Mouse (Mus musculus) embryonic facial prominence, embryonic 15.5 days (tissue): Measurements from ENCODE around the gene Slc27a5. TPM values are rescaled to one million over a fixed set of nuclear protein-coding genes. Genes with fewer than 3 reads are reported as not detected.

Experiments used
- ATAC-seq: fragments of 200-750 bp; cut with Nextera tagmentation; 2 replicates; pipeline ENCODE4 v1.8.0; 2017; ENCODE audit warnings: low read depth, moderate TSS enrichment; ENCODE audit not compliant: insufficient number of reproducible peaks, low FRiP score, low TSS enrichment
- H3K27ac ChIP-seq: fragments of 300-500 bp; sonication (generic); replicated peaks from 2 replicates; pipeline ENCODE4 v1.5.1; 2015; ENCODE audit warnings: mild to moderate bottlenecking, inconsistent platforms
- H3K27me3 ChIP-seq: fragments of 300-500 bp; sonication (generic); 2 replicates; pipeline ENCODE4 v1.6.1; 2015; ENCODE audit warnings: inconsistent platforms
- H3K36me3 ChIP-seq: fragments of 300-500 bp; sonication (generic); 2 replicates; pipeline ENCODE4 v1.6.1; 2015; ENCODE audit warnings: mild to moderate bottlenecking, inconsistent platforms
- H3K4me1 ChIP-seq: fragments of 300-500 bp; sonication (generic); 2 replicates; pipeline ENCODE4 v1.6.1; 2015; ENCODE audit warnings: inconsistent platforms
- H3K4me2 ChIP-seq: fragments of 300-500 bp; sonication (generic); replicated peaks from 2 replicates; pipeline ENCODE4 v1.6.1; 2015; ENCODE audit warnings: mild to moderate bottlenecking, inconsistent platforms
- H3K4me3 ChIP-seq: fragments of 300-500 bp; sonication (generic); replicated peaks from 2 replicates; pipeline ENCODE4 v1.5.1; 2015; ENCODE audit warnings: mild to moderate bottlenecking, inconsistent platforms
- H3K9ac ChIP-seq: fragments of 300-500 bp; sonication (generic); 2 replicates; pipeline ENCODE4 v1.6.1; 2015; ENCODE audit warnings: inconsistent platforms
- H3K9me3 ChIP-seq: fragments of 300-500 bp; sonication (generic); replicated peaks from 2 replicates; pipeline ENCODE4 v1.6.1; 2016; ENCODE audit warnings: inconsistent platforms
- WGBS: fragments of 180-500 bp; shearing (Covaris S2); methylation state at CpG from one replicate; pipeline ENCODE4 v1.1.7; 2015; 5-methylcytosine and 5-hydroxymethylcytosine counted together
- polyA plus RNA-seq: library from polyadenylated mRNA; unstranded; fragments of >200 nt; fragmentation: Nextera tagmentation; extraction: Ambion mirVana; gene quantifications from 2 replicates; pipeline ENCODE4 v1.2.1, GENCODE M21; 2015

Gene Slc27a5
- polyA plus RNA-seq, 1 experiment from 2014 or later: 0.20 TPM

DNA sequence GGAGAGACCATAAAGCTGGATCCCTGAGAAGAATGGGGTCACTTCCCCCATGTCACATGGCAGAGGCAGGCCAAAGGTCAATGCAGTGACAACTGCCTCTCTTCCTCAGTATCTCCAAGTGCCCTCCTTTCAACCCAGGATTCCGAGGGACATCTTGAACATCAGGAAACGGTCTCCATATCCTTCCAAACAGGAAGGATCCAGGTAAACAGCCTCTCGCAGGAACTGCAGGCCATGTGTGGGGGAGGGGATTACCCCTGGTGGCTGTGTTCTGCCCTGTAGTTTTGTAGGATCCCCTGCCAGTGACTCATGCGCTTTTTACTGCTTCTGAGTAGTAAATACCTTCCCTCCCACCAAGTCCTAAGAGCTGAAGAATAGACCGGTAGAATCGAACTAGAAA is 18.2 kb downstream of the Slc27a5 start:
- Histone ChIP-seq H3K9me3 (no peaks in the 10 kb centered on the region), H3K4me3 (no peak overlapping the region), H3K27ac (no peak overlapping the region), H3K4me2 (no peak overlapping the region), H3K4me1 (peaks cover 15% of the 10 kb centered on the region), H3K36me3 (no peaks in the 10 kb centered on the region), H3K9ac (no peak overlapping the region), H3K27me3 (no peaks in the 10 kb centered on the region)
- ATAC-seq: no peak
- WGBS: 77% methylated on average over 6 of the region's 6 CpGs

- WGBS: 83% methylated on average over 18 of the region's 18 CpGs
- ATAC-seq: no peak
Measured at GRCm38 (mm10) chr7:12978931-12979722, 18.9 kb downstream of the Slc27a5 start.

DNA sequence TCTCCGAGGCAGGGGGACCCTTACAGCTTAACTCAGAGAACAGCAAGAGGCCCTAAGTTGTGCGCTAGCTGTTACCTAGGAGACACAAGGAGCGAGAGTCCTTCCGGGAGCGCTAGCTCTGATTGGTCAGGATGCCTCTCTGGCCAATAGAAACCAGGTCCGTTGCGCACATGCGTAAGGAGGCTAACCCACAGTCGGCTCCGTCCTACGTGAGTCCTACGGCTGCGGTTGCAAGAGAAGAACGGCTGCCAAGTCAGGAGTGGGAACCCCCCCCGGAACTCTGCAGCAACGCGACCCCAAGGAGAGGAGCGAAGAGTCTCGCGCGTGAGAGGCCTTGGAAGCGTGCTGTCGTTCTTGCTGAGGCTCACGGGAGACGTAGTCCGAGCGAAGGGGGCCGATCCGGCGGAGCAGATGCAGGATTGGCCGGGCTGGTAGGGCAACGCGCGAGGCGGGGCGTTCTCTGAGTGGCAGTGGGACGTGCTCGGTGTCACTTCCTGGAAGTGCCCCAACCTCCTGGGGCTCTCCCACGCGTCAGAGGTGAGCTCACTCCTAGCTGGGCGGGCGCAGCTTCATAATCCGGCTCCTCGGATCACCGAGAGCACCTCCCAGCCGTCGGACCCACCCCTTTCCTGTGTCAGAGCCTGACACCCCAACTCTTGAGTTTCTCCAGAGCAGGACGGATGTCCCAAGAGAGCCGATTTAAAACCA is 20.2 kb downstream of the Slc27a5 start, which contains the start of gene Zfp446:
Gene Zfp446, plus strand, starts transcription at position 167 of the 708 bp plus-strand sequence.
- Histone ChIP-seq H3K27me3 (no peaks in the 10 kb centered on the region), H3K4me1 (peaks cover 15% of the 10 kb centered on the region), H3K9ac (peak within 1 kb of the TSS; percentile 49), H3K36me3 (peaks cover 4% of the 10 kb centered on the region; the same call in 1 of the 2 replicates), H3K27ac (peak within 1 kb of the TSS; percentile 97), H3K4me3 (peak within 1 kb of the TSS; percentile 68), H3K9me3 (no peaks in the 10 kb centered on the region), H3K4me2 (peak within 1 kb of the TSS; percentile 75)
- under 1% methylated on average over 49 of the region's 49 CpGs for WGBS
- peak; percentile 99 for ATAC-seq

More at GRCm38 (mm10) chr7:12978931-12979722, 18.9 kb downstream of the Slc27a5 start:
- H3K36me3 ChIP-seq: no peaks in the 10 kb centered on the region
- peaks cover 15% of the 10 kb centered on the region for H3K4me1 ChIP-seq
- H3K9ac ChIP-seq: no peak overlapping the region
- no peaks in the 10 kb centered on the region for H3K9me3 ChIP-seq
- no peaks in the 10 kb centered on the region for H3K27me3 ChIP-seq
- no peak overlapping the region; the same call in 1 of the 2 replicates for H3K27ac ChIP-seq
- no peak overlapping the region for H3K4me3 ChIP-seq
- H3K4me2 ChIP-seq: 0 out of 2 replicates have a peak overlapping the region, but pooled peaks have one; percentile 75

DNA sequence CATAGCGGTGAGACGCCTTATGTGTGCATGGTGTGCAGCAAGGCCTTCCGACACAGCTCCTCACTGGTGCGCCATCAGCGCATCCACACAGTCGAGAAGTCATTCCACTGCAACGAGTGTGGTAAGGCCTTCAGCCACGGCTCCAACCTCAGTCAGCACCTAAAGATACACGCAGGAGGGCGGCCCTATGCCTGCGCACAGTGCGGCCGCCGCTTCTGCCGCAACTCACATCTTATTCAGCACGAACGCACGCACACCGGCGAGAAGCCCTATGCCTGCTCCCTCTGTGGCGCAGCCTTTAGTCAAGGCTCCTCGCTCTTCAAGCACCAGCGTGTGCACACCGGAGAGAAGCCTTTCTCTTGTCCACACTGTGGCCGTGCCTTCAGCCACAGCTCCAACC is 27.1 kb downstream of the Slc27a5 start:
- Histone ChIP-seq H3K4me1 (peaks cover 7% of the 10 kb centered on the region), H3K4me2 (no peak overlapping the region), H3K36me3 (peaks cover 46% of the 10 kb centered on the region), H3K9ac (no peak overlapping the region), H3K27ac (no peak overlapping the region), H3K9me3 (no peaks in the 10 kb centered on the region), H3K4me3 (no peak overlapping the region), H3K27me3 (no peaks in the 10 kb centered on the region)
- 95% methylated on average over 25 of the region's 25 CpGs for WGBS
- no peak for ATAC-seq

DNA sequence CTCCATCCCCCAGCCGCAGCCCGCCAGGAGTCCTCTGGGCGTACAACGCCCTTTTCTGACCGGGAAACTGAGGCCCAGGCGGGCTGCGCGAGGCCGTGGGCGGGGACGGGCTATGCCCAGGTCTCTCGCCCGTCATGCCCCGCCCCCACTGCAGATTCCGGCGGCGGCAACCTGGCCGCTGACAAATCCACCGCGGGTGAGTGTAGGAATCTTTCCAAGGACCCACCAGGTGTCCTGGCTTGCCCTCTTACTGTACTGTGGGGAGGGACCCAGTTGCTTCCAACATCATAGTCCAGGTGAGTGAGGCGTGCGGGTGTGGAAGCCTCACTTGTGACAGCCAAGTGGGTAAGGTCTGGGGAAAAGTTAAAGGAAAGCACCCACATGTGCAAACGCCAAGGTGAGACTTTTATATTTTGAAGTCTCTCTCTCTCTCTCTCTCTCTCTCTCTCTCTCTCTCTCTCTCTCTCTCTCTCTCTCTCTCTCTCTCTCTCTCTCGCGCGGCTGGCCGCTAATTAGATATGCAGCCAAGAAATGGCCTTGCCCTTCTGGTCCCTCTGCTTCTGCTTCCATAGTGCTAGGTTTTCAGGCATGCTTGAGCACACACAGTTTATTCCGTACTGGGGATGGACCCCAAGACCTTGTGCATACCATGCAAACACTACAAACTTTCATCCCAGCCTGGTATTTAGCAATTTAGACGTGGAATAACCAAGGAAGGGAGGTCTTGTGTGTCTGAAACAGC is 31.7 kb downstream of the Slc27a5 start:
- peak; percentile 51 for ATAC-seq
- Histone ChIP-seq H3K4me3 (peak overlapping the region; percentile 84), H3K4me1 (peaks cover 15% of the 10 kb centered on the region), H3K27ac (peak overlapping the region; percentile 94), H3K9ac (peak overlapping the region; percentile 96), H3K9me3 (no peaks in the 10 kb centered on the region), H3K4me2 (peak overlapping the region; percentile 87), H3K36me3 (peaks cover 27% of the 10 kb centered on the region), H3K27me3 (no peaks in the 10 kb centered on the region)
- under 1% methylated on average over 26 of the region's 29 CpGs for WGBS

- Histone ChIP-seq H3K4me2 (peak within 1 kb of the TSS; percentile 87), H3K9ac (peak within 1 kb of the TSS; percentile 96), H3K4me1 (peaks cover 15% of the 10 kb centered on the region), H3K36me3 (peaks cover 21% of the 10 kb centered on the region), H3K4me3 (peak within 1 kb of the TSS; percentile 84), H3K27ac (peak within 1 kb of the TSS; percentile 94), H3K27me3 (no peaks in the 10 kb centered on the region), H3K9me3 (no peaks in the 10 kb centered on the region)
- under 1% methylated on average over 23 of the region's 23 CpGs for whole genome bisulfite sequencing
- peak; percentile 87 for ATAC-seq
Measured at GRCm38 (mm10) chr7:12965678-12966091, 32.3 kb downstream of the Slc27a5 start, which contains the start of gene Zfp324. TSS of gene Zfp324 (plus strand) at chr7:12965838.

GRCm38 (mm10) chr7:12961511-12962141 is 36.4 kb downstream of the Slc27a5 start:
- Histone ChIP-seq H3K36me3 (no peaks in the 10 kb centered on the region), H3K27ac (peak overlapping the region; percentile 92), H3K9me3 (no peaks in the 10 kb centered on the region), H3K9ac (peak overlapping the region; percentile 50), H3K4me1 (peaks cover 10% of the 10 kb centered on the region), H3K27me3 (no peaks in the 10 kb centered on the region), H3K4me2 (peak overlapping the region; percentile 72), H3K4me3 (peak overlapping the region; percentile 50)
- peak; percentile 79 for ATAC-seq
- WGBS: 1% methylated on average over 29 of the region's 29 CpGs

DNA sequence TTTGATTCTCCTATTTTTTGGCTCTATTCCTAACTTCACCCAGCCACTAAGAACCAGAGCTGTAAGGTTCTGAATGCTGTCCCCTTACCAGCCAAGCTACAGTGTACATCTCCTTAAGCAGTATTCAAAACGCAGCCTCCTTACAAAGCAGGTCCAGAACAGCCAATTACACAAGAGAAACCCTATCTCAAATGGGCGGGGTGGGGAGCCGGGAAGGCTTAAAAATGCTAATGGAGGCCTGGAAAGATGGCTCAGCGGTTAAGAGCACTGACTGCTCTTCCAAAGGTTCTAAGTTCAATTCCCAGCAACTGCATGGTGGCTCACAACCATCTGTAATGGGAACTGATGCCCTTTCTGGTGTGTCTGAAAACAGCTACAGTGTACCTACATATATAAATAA is 38.3 kb downstream of the Slc27a5 start:
- Histone ChIP-seq H3K9ac (no peak overlapping the region), H3K4me3 (no peak overlapping the region), H3K9me3 (no peaks in the 10 kb centered on the region), H3K27me3 (no peaks in the 10 kb centered on the region), H3K4me1 (0 out of 2 replicates have a peak, but pooled peaks cover under 1% of the 10 kb centered on the region), H3K4me2 (no peak overlapping the region), H3K27ac (no peak overlapping the region), H3K36me3 (no peaks in the 10 kb centered on the region)
- no peak for ATAC-seq
- 20% methylated on average over 4 of the region's 4 CpGs for WGBS

DNA sequence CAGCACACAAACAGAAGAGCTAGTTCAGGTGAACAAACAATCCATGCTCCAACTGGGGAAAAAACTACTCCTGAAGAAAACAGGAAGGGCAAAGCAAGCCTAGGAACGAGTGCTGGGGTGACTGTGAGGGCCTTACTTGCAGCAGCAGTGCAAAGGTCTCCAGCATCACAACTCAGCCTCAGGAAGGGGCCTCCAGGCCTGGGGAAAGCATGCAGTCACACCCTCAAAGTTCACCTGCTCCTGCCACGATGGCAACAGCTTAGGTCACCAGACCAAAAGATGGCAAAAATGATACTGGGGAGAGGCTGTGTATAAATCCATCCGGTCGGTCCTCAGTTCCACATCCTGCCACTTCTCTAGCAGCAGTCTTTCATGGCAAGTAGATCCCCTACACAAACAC is 39.0 kb downstream of the Slc27a5 start:
- no peaks in the 10 kb centered on the region for H3K36me3 ChIP-seq
- no peak overlapping the region for H3K9ac ChIP-seq
- no peaks in the 10 kb centered on the region for H3K27me3 ChIP-seq
- no peak overlapping the region for H3K4me3 ChIP-seq
- 71% methylated on average over 4 of the region's 4 CpGs for WGBS
- no peak overlapping the region for H3K27ac ChIP-seq
- H3K4me2 ChIP-seq: no peak overlapping the region
- no peak for ATAC-seq
- H3K9me3 ChIP-seq: no peaks in the 10 kb centered on the region
- no peaks in the 10 kb centered on the region for H3K4me1 ChIP-seq

DNA sequence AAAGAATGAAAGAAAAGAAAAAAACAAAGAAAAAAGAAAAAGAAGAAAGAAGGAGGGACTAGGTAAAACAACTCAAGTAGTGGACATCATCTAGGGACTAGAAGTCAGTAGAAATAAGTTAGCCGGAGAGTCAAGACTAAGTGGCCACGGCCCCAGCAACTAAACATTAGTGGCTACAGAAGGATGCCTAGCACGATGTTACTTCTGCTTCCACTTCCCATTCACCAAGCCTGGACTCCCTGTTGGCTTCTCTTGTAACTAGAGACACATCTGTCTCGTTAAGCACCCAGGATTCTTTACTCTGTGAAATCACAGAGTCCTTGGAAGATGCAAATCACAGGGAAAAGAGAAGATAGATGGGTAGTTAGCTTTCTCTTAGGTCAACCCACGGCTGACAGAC is 40.5 kb downstream of the Slc27a5 start:
- Histone ChIP-seq H3K4me1 (no peaks in the 10 kb centered on the region), H3K4me2 (no peak overlapping the region), H3K27me3 (no peaks in the 10 kb centered on the region), H3K9ac (no peak overlapping the region), H3K27ac (no peak overlapping the region), H3K9me3 (no peaks in the 10 kb centered on the region), H3K4me3 (no peak overlapping the region), H3K36me3 (no peaks in the 10 kb centered on the region)
- WGBS: 69% methylated on average over 5 of the region's 5 CpGs
- ATAC-seq: no peak
